Mouse (Mus musculus) kidney, adult 2 months (tissue): Measurements from ENCODE around the gene Polg. TPM values are rescaled to one million over a fixed set of nuclear protein-coding genes. Genes with fewer than 3 reads are reported as not detected.

ENCODE experiments used
- DNase-seq: peaks from one replicate; pipeline ENCODE4 v3.0.0; 2021
- H3K27ac ChIP-seq: fragments of 200-500 bp; 2 replicates; pipeline ENCODE4 v1.5.1; 2012; ENCODE audit warnings: low read depth, low read length, control low read depth, inconsistent platforms; ENCODE audit not compliant: insufficient read depth
- H3K27me3 ChIP-seq: fragments of 200-500 bp; replicated peaks from 2 replicates; pipeline ENCODE4 v1.6.1; 2012; ENCODE audit warnings: mild to moderate bottlenecking, moderate library complexity, low read length, inconsistent platforms; ENCODE audit not compliant: control insufficient read depth, insufficient read depth
- H3K36me3 ChIP-seq: fragments of 200-500 bp; 2 replicates; pipeline ENCODE4 v1.6.1; 2012; ENCODE audit warnings: mild to moderate bottlenecking, moderate library complexity, low read length, inconsistent platforms; ENCODE audit not compliant: control insufficient read depth, insufficient read depth
- H3K4me1 ChIP-seq: fragments of 200-500 bp; 2 replicates; pipeline ENCODE4 v1.6.1; 2011; ENCODE audit warnings: low read length; ENCODE audit not compliant: control insufficient read depth, insufficient read depth
- H3K4me3 ChIP-seq: fragments of 200-500 bp; 2 replicates; pipeline ENCODE4 v1.5.1; 2011; ENCODE audit warnings: mild to moderate bottlenecking, low read depth, low read length, control low read depth; ENCODE audit not compliant: insufficient read depth
- CTCF ChIP-seq: fragments of 200-500 bp; conservative IDR thresholded peaks from 2 replicates; pipeline ENCODE4 v1.5.1; 2011; ENCODE audit warnings: low read depth, mild to moderate bottlenecking, control low read depth, low read length, moderate library complexity, mixed read lengths; ENCODE audit not compliant: insufficient read depth, insufficient read length
- POLR2A ChIP-seq: fragments of 200-500 bp; IDR thresholded peaks from one replicate; pipeline ENCODE4 v1.6.1; 2011; ENCODE audit warnings: low read depth, low read length, control low read depth
- WGBS: fragments of 180-500 bp; shearing (Covaris S2); methylation state at CpG from one replicate; pipeline ENCODE4 v1.1.7; 2018; 5-methylcytosine and 5-hydroxymethylcytosine counted together
- polyA plus RNA-seq: library from polyadenylated mRNA; depleted of rRNA; stranded (reverse); fragments of >200 nt; gene quantifications from 2 replicates; pipeline ENCODE4 v1.2.3, GENCODE M21; 2012; rRNA removed

Gene Polg
- polyA plus RNA-seq, 1 experiment, result 33.8 TPM

DNA sequence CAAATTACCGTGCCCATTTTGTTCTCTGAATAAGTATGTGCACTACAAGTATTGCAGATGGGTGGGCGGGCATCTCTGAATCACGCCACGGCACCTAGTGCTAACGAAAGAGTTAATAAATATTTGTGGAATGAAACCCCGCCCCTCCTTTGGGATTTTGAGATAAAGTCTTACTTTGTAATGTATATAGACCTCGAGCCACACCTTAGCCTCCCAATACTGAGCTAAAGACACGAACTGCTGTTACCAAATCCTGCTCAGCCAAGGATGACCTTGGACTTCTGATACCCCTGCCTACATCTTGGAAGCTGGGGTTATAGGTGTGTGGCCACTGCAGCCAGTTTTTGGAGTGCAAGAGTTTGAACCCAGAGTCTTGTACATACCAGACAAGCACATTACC, 67.7 kb downstream of the Polg start:
- Histone ChIP-seq H3K4me1 (no peaks in the 10 kb centered on the region), H3K27me3 (no peaks in the 10 kb centered on the region), H3K4me3 (no peak overlapping the region), H3K36me3 (no peaks in the 10 kb centered on the region), H3K27ac (no peak overlapping the region)
- DNase-seq, result no peak
- WGBS, result 78% methylated on average over 8 of the region's 8 CpGs
- TF ChIP-seq CTCF (no peak), POLR2A (no peak)

DNA sequence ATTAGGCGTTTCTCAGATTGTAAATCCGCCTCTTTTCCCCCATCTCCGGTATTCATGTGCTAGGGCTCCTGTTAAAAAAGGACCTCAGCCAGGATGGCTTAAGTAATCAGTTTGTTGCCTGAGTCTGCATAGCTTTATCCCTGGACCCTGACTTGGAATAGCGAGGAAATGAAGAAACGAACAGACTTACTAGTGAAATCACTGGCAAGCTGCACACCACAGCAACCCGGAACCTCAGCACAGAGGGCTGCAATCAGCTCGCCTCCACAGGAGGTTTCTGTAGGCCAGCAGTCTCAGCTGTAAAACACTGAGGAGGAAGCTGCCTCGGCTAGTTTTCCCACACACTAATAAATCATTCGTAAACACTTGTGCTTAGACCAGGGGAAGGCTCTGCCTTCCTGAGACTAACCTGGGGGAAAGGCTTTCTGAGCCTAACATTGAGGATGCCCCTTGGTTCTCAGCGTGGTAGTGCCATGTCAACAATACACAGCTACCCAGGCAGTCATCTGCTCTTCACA, 68.7 kb downstream of the Polg start:
- Histone ChIP-seq H3K27me3 (no peaks in the 10 kb centered on the region), H3K4me1 (no peaks in the 10 kb centered on the region), H3K4me3 (no peak overlapping the region), H3K27ac (no peak overlapping the region), H3K36me3 (no peaks in the 10 kb centered on the region)
- TF ChIP-seq CTCF, result no peak
- no peak for TF ChIP-seq POLR2A
- 54% methylated on average over 10 of the region's 10 CpGs for WGBS
- DNase-seq, result no peak

Other genes with a start within 250 kb of the Polg start
- gene Abhd2, start 193.2 kb downstream of the Polg start, polyA plus RNA-seq, result 29.4 and 33.3 TPM in 2 replicates
- gene Rlbp1, start 79.3 kb downstream of the Polg start, polyA plus RNA-seq, result 0.33 TPM in 1 of 2 replicates, not detected in the other
- gene Fanci, start 74.4 kb downstream of the Polg start, polyA plus RNA-seq, result 0.10 and 0.17 TPM in 2 replicates
- 170 and 188 TPM in 2 replicates for gene Rhcg, start 151.3 kb upstream of the Polg start, polyA plus RNA-seq
- gene Ticrr, start 193.8 kb upstream of the Polg start, polyA plus RNA-seq, result 0.03 and 0.11 TPM in 2 replicates
- 0.81 and 0.92 TPM in 2 replicates for gene Kif7, start 249.4 kb upstream of the Polg start, polyA plus RNA-seq